Mouse (Mus musculus) heart, embryonic 10.5 days (tissue): ENCODE measurements around the gene Yipf2. TPM values are rescaled to one million over a fixed set of nuclear protein-coding genes. Genes with fewer than 3 reads are reported as not detected.

ENCODE experiments used
- DNase-seq: peaks from one replicate; pipeline ENCODE4 v3.0.0-alpha.2; 2017; ENCODE audit warnings: low spot score
- H3K27ac ChIP-seq: fragments of 300-500 bp; sonication (generic); 2 replicates; pipeline ENCODE4 v1.5.1; 2016; ENCODE audit warnings: mild to moderate bottlenecking
- H3K27me3 ChIP-seq: fragments of 300-500 bp; sonication (generic); 2 replicates; pipeline ENCODE4 v1.6.1; 2016; ENCODE audit warnings: mild to moderate bottlenecking; ENCODE audit not compliant: poor library complexity, insufficient read depth, severe bottlenecking
- H3K36me3 ChIP-seq: fragments of 300-500 bp; sonication (generic); 2 replicates; pipeline ENCODE4 v1.6.1; 2016; ENCODE audit warnings: mild to moderate bottlenecking, moderate library complexity
- H3K4me1 ChIP-seq: fragments of 300-500 bp; sonication (generic); 2 replicates; pipeline ENCODE4 v1.6.1; 2016; ENCODE audit warnings: mild to moderate bottlenecking
- H3K4me3 ChIP-seq: fragments of 300-500 bp; sonication (generic); 2 replicates; pipeline ENCODE4 v1.5.1; 2016; ENCODE audit warnings: mild to moderate bottlenecking, moderate library complexity
- H3K9me3 ChIP-seq: fragments of 300-500 bp; sonication (generic); 2 replicates; pipeline ENCODE4 v1.6.1; 2016; ENCODE audit warnings: mild to moderate bottlenecking, moderate library complexity
- WGBS: fragments of 180-500 bp; shearing (Covaris S2); methylation state at CpG from one replicate; pipeline ENCODE4 v1.1.7; 2016; 5-methylcytosine and 5-hydroxymethylcytosine counted together
- polyA plus RNA-seq: library from polyadenylated mRNA; unstranded; fragments of >200 nt; fragmentation: Nextera tagmentation; extraction: Ambion mirVana; gene quantifications from 2 replicates; pipeline ENCODE4 v1.2.1, GENCODE M21; 2016

The Yipf2 gene
- polyA plus RNA-seq, 1 experiment from 2014 or later = 22.8 TPM

DNA sequence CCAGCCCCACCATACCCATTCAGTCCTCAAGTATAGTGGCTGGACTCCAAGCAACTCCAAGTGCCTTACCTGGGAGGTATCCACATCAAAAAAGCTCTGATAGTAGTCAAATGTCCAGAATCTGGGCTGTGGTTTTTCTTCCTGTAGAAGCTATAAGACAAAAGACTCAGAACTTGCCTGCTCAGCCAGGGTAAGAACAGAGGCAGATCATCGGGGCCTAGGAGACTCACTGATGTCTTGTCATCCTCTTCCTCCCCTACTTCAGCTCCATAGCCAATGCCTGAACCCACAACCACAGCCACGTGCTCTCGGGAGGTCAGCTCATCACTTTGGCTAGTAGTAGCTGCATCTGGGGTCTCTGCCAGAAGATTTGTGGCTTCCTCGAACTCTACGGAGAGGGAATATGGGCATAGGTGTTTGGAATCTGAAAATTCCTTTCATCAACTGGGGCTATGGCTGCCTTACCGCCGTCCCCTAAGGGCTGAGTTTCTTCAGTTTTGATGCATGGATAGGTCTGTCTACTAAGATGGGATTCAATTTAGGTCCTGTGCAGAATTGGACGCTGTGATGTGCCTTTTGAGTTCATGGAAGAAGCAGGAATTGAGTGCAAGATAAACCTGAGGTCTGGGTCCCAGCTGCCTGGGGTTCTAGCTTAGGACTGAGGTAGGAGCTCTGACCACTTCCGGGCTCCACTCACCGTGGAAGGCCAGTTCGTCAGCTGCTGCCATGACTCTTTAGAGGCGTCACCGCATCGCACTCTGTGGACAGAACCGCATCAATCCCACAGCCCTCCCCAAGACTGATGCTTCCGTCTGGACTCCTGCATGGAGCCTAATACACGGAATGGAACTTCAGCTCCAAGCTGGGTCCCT lies 561 bp downstream of the Yipf2 start:
- Histone ChIP-seq H3K4me1 (peaks cover 25% of the 10 kb centered on the region), H3K9me3 (no peaks in the 10 kb centered on the region), H3K4me3 (peak overlapping the region; percentile 86), H3K27ac (peak overlapping the region; percentile 88), H3K36me3 (peaks cover 62% of the 10 kb centered on the region), H3K27me3 (no peaks in the 10 kb centered on the region)
- WGBS = 22% methylated on average over 17 of the region's 17 CpGs
- DNase-seq = peak; percentile 80

DNA sequence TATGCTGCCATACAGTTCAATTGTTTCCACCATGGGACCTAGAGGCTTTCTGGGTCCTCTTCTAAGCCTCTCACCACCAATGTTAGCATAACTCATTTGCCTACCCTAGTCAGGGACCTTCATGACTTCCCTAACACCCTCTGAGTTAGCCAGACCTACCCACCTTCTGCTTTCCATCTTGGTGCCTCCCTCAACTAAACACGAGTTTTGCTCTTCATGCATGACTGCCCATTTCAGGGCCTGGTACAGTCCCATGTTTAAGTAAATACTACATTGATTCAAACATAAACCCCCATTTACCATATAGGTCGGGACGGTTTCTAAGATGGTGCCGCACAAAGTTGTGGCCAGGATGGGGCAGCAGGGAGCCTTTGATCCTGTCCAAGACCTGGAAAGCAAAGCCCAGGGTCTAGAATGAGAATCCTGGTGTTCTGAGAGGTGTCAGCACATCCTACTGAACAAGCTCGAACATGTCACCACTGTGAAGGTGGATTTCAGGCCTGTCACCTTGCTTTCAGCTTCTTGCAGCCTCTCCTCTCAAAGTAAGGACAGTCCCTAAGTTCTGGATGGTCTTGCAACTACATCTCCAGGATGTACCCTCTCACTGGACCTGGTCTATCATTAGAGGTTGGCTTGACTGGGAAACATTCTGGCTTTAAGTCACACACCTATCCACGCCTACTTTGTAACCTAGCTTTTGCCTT lies 1.3 kb downstream of the Yipf2 start:
- no peak for DNase-seq
- peaks cover 25% of the 10 kb centered on the region for H3K4me1 ChIP-seq
- H3K36me3 ChIP-seq = peaks cover 66% of the 10 kb centered on the region
- 86% methylated on average over 6 of the region's 6 CpGs for WGBS
- H3K9me3 ChIP-seq = no peaks in the 10 kb centered on the region
- peak overlapping the region; percentile 86; the same call in 1 of the 2 replicates for H3K4me3 ChIP-seq
- H3K27me3 ChIP-seq = no peaks in the 10 kb centered on the region
- H3K27ac ChIP-seq = no peak overlapping the region

DNA sequence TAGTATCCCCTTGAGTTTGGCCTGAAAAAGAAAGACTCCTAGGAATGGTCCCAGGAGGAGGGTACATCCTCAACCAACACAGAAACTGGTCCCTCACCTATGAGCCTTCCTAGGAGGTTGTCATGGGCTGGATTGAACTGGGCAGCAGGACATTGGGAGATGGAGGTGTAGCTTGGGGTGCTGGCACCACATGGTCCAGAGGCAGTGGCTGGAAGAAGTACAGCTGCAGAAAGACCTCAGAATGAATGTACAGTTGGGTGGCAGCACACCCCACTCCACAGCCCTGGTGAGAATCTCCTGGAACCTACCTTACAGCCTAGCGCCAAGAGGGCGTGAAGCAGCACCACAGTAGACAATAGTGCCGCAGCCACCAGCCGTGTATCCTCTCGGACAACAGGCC lies 3.1 kb downstream of the Yipf2 start:
- peaks cover 25% of the 10 kb centered on the region for H3K4me1 ChIP-seq
- H3K36me3 ChIP-seq = peaks cover 70% of the 10 kb centered on the region
- WGBS = 90% methylated on average over 5 of the region's 5 CpGs
- no peaks in the 10 kb centered on the region for H3K9me3 ChIP-seq
- H3K27ac ChIP-seq = no peak overlapping the region
- no peaks in the 10 kb centered on the region for H3K27me3 ChIP-seq
- no peak for DNase-seq
- no peak overlapping the region for H3K4me3 ChIP-seq

DNA sequence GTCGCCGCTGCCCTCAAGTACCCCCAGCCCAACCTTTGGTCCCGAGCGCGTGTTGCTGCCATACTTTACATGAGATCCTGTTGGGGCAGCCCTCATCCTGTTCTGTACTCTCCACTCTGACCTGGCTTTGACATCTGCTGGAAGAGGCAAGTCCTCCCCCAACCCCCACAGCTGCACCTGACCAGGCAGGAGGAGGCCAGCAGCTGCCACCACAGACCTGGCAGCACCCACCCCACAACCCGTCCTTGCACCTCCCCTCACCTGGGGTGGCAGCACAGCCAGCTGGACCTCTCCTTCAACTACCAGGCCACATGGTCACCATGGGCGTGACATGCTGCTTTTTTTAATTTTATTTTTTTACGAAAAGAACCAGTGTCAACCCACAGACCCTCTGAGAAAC lies 4.3 kb downstream of the Yipf2 start:
- no peaks in the 10 kb centered on the region for H3K9me3 ChIP-seq
- H3K27ac ChIP-seq = no peak overlapping the region
- H3K4me3 ChIP-seq = no peak overlapping the region
- H3K4me1 ChIP-seq = peaks cover 13% of the 10 kb centered on the region
- peaks cover 76% of the 10 kb centered on the region for H3K36me3 ChIP-seq
- H3K27me3 ChIP-seq = no peaks in the 10 kb centered on the region
- 87% methylated on average over 8 of the region's 8 CpGs for WGBS
- no peak for DNase-seq

DNA sequence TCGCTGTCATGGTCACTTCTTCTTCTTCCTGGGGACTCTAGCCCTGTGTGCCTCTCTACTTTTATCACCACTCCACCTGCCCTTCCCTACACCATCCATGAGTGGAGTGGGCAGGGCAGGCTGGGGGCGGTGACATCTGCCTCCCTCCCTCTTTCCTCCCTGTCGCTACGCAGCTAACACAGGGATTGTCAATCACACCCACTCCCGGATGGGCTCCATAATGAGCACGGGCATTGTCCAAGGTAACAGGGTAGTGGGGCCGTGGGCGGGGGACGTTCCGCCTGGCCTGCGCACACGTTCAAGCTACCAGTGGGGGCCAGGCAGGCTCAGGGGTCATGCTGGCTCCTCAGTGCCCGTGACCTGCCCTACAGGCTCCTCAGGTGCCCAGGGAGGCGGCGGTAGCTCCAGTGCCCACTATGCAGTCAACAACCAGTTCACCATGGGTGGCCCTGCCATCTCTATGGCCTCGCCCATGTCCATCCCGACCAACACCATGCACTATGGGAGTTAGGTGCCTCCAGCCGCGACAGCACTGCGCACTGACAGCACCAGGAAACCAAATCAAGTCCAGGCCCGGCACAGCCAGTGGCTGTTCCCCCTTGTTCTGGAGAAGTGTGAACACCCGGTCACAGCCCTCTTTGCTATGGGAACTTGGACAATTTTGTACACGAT lies 4.8 kb downstream of the Yipf2 start:
- no peak for DNase-seq
- Histone ChIP-seq H3K4me3 (no peak overlapping the region), H3K4me1 (peaks cover 10% of the 10 kb centered on the region), H3K9me3 (no peaks in the 10 kb centered on the region), H3K27me3 (no peaks in the 10 kb centered on the region), H3K36me3 (peaks cover 81% of the 10 kb centered on the region), H3K27ac (no peak overlapping the region)
- 90% methylated on average over 23 of the region's 23 CpGs for WGBS

DNA sequence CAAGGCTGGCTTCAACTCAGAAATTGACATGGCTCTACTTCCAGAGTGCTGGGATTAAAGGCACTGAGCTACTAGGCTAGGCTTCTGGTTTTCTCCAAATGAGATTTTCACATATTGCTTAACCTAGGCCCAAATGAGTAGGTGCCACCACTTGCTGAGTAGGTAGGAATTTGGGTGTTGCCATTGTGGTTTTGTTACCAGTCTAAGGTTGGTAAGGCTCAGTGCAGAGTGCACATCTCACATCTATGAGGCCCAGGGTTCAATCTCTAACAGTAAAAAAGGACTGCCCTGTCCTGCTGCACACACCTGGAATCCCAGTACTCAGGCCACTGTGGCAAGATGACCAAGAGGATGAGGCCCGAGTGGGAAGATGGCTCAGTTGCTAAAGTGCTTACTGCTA lies 7.2 kb downstream of the Yipf2 start:
- WGBS = 82% methylated on average over 1 of the region's 1 CpGs
- no peak overlapping the region for H3K27ac ChIP-seq

DNA sequence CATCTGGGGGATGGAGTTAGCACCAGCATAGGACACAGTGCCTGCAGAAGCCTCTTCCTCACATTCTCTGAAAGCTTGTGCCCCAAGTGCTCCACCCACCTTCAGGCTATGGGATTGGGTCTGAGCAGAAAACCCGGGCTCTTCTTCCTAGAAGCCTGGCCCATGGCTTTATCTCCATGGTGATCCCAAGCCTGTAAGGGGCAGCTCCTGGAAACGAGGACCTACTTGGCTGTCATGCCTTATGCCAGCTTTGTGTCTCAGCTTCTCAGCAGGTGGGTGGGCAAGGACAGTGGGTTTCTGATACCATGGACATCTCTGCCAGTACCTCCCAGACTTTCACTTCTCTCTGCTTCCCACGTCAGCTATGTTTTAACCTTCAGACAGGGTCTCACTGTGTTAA lies 14.4 kb downstream of the Yipf2 start:
- H3K4me1 ChIP-seq = no peaks in the 10 kb centered on the region
- 81% methylated on average over 3 of the region's 3 CpGs for WGBS
- H3K27ac ChIP-seq = no peak overlapping the region
- no peak overlapping the region for H3K4me3 ChIP-seq
- H3K36me3 ChIP-seq = peaks cover 93% of the 10 kb centered on the region
- DNase-seq = no peak
- H3K27me3 ChIP-seq = no peaks in the 10 kb centered on the region
- H3K9me3 ChIP-seq = no peaks in the 10 kb centered on the region

More for the DNA sequence above, 7.2 kb downstream of the Yipf2 start:
- Histone ChIP-seq H3K4me1 (no peaks in the 10 kb centered on the region), H3K36me3 (peaks cover 100% of the 10 kb centered on the region), H3K27me3 (no peaks in the 10 kb centered on the region), H3K9me3 (no peaks in the 10 kb centered on the region), H3K4me3 (no peak overlapping the region)
- DNase-seq = no peak

DNA sequence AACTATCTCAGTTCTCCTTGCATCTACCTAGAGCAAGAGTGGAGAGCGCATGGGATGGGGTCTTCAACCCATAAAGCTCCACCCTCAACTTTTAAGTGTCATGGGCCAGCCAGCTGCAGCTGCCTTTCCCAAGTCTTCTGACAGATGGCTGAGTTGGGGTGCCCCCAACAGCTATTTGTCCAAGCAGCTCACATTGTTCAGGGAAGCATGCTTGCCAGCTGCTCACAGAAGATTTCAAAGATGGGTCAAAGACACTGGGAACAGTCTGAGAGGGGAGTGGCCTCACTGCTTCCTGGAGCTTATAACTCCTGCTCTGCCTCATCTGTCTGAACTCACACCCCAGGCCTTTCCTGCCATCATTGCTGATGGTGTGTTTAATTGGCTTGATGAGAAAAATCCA lies 16.3 kb downstream of the Yipf2 start:
- Histone ChIP-seq H3K27me3 (no peaks in the 10 kb centered on the region), H3K27ac (no peak overlapping the region), H3K9me3 (no peaks in the 10 kb centered on the region), H3K4me3 (no peak overlapping the region), H3K4me1 (no peaks in the 10 kb centered on the region), H3K36me3 (peaks cover 93% of the 10 kb centered on the region)
- no peak for DNase-seq
- 86% methylated on average over 1 of the region's 1 CpGs for WGBS

DNA sequence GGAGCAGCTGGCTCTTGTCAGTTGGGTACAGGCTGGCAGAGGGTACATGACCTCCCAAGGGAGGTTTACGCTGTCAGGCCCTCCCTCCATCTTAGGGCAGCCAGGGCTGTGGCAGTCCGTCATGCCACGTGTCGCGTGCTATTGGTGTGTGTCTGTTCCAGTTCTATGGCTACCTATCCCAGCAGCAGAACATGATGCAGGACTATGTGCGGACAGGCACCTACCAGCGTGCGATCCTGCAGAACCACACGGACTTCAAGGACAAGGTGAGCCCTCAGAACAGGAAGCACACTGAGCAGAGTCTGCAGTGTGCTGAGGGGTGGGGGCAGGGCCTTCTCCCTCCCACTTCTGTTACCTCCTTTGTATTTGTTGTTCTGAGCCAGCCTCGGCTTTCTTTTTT lies 17.4 kb downstream of the Yipf2 start:
- 94% methylated on average over 10 of the region's 10 CpGs for WGBS
- H3K4me3 ChIP-seq = no peak overlapping the region
- H3K4me1 ChIP-seq = no peaks in the 10 kb centered on the region
- no peak overlapping the region for H3K27ac ChIP-seq
- no peaks in the 10 kb centered on the region for H3K9me3 ChIP-seq
- H3K36me3 ChIP-seq = peaks cover 93% of the 10 kb centered on the region
- DNase-seq = no peak
- no peaks in the 10 kb centered on the region for H3K27me3 ChIP-seq

DNA sequence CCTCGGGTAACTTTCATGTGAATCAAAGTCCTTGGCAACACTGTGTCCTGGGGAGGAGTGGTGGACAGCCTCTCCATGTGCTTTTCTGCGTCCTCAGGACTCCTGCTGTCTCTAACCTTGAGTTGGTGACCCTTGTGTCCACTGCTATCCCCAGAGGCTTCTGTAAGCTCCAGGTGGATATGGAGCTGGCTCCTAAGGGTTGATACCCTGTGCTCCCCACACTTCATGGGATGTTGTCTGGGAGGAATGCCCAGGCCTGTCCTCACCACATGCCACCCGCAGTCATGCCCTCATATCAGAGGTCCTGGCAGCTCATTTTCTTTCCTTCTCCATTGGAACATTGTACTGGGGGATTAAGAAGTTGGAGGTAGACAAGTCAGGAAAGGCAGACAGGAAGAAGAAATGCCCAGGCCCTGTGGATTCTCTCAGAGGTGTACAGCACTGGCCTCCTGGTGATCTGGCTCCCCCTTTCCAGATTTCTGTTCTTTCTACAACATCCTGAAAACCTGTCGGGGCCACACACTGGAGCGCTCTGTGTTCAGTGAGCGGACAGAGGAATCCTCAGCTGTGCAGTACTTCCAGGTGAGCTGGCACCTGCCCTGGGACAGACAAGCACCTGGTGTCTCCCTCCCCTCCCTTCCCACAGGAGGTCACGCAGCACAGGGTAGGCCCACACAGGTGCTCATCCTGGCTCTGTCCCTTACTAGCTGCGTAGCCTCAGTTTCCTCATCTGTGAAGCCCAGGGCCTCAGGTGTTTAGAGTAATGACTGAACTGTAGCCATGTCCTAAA lies 18.4 kb downstream of the Yipf2 start:
- Histone ChIP-seq H3K4me3 (no peak overlapping the region), H3K27me3 (no peaks in the 10 kb centered on the region), H3K9me3 (no peaks in the 10 kb centered on the region), H3K27ac (no peak overlapping the region), H3K36me3 (peaks cover 93% of the 10 kb centered on the region), H3K4me1 (no peaks in the 10 kb centered on the region)
- 93% methylated on average over 8 of the region's 8 CpGs for WGBS
- DNase-seq = no peak

DNA sequence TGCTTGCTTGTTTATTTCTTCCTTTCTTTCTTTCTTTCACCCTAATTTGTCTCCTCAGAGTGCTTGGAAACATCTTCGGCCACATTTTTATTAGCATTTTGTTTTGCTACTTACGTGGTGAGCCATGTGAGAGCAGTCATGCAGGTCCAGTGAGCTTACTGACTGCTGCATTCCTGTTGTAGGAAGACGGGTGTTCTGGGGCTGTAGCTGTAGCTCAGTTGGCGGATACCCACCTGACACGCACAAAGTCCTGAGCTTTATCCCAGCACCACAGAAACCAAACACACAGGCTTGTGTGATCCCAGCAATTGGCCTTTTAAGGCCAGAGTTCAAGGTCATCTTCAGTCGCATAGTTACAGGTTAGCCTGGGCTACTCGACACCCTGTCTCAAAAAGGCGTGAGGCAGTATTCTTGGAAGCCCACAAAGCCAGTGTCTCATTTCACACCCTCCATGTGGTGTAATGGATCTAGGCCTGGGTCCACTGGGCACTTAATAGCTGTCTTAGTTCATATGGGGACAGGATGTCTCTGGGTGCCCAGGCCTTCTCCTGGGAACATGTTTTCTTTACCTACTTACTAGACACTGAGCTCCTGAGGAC lies 23.9 kb downstream of the Yipf2 start:
- H3K4me3 ChIP-seq = no peak overlapping the region
- H3K27me3 ChIP-seq = no peaks in the 10 kb centered on the region
- DNase-seq = peak; percentile 73
- H3K4me1 ChIP-seq = peaks cover 23% of the 10 kb centered on the region; the same call in 1 of the 2 replicates
- no peaks in the 10 kb centered on the region for H3K9me3 ChIP-seq
- 88% methylated on average over 8 of the region's 8 CpGs for WGBS
- no peak overlapping the region for H3K27ac ChIP-seq
- H3K36me3 ChIP-seq = peaks cover 60% of the 10 kb centered on the region

DNA sequence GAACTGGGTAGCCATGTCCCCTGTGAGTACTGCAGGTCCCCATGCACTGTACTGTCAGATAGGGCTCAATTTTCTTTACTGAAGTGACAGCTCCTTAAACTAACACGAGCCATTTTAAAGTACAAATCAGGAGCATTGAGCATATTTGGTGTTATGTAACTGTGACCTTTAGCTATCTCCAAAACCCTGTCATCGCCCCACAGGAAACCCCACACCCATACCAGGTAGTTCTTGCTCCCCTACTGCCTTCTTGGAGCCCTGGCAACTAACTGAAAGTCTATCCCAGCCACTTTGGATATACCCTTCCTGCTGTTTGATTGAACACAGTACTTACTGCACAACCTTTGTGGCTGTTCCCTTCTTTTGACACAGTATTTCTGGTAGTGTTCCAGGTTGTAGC lies 25.6 kb downstream of the Yipf2 start:
- peaks cover 49% of the 10 kb centered on the region for H3K36me3 ChIP-seq
- WGBS = 80% methylated on average over 2 of the region's 2 CpGs

More for the DNA sequence above, 25.6 kb downstream of the Yipf2 start:
- no peak overlapping the region for H3K4me3 ChIP-seq
- peaks cover 23% of the 10 kb centered on the region; the same call in 1 of the 2 replicates for H3K4me1 ChIP-seq
- peak; percentile 60 for DNase-seq
- H3K9me3 ChIP-seq = no peaks in the 10 kb centered on the region
- H3K27me3 ChIP-seq = no peaks in the 10 kb centered on the region
- no peak overlapping the region for H3K27ac ChIP-seq
